Mouse (Mus musculus) ES-E14 (cell line): Measurements from ENCODE around the gene Calm1.

Source experiments
- CHD2 ChIP-seq: IDR thresholded peaks from 2 replicates; pipeline ENCODE4 v1.6.1; 2014; ENCODE audit warnings: mild to moderate bottlenecking, low read depth, low read length, inconsistent platforms
- HCFC1 ChIP-seq: IDR thresholded peaks from 2 replicates; pipeline ENCODE4 v1.6.1; 2012; ENCODE audit warnings: low read length, inconsistent platforms, borderline replicate concordance; ENCODE audit not compliant: insufficient read depth
- MAFK ChIP-seq: IDR thresholded peaks from 2 replicates; pipeline ENCODE4 v1.6.1; 2014; ENCODE audit warnings: mild to moderate bottlenecking, low read depth, low read length, inconsistent platforms; ENCODE audit not compliant: insufficient read depth
- ZC3H11A ChIP-seq: IDR thresholded peaks from 2 replicates; pipeline ENCODE4 v1.6.1; 2012; ENCODE audit warnings: low read depth, mild to moderate bottlenecking, inconsistent platforms, low read length, borderline replicate concordance

GRCm38 (mm10) chr12:100209701-100210478, 10.7 kb downstream of the Calm1 start:
- no peak for TF ChIP-seq HCFC1
- TF ChIP-seq ZC3H11A, result no peak
- no peak for TF ChIP-seq CHD2
- TF ChIP-seq MAFK, result no peak
